Mouse (Mus musculus) heart, postnatal 14 days (tissue): Measurements from ENCODE around the gene Etv6. TPM values are rescaled to one million over a fixed set of nuclear protein-coding genes. Genes with fewer than 3 reads are reported as not detected.

Experiments
- DNase-seq, 2 experiments: peaks; one replicate each; pipeline ENCODE4 v3.0.0; 2021 to 2022
- intact Hi-C: fragments of 180-260 bp; cut with DNase I; formaldehyde crosslinking; loops from one replicate; pipeline ENCODE4 v1.15.1; 2025
- total RNA-seq, 2 experiments: library from RNA; stranded (reverse); gene quantifications; 2 replicates each; pipeline ENCODE4 v1.2.3; 2021

Etv6 gene
- total RNA-seq, 2 experiments from 2014 or later = 12.7 to 12.8 TPM

- DNase-seq = no peak
- intact Hi-C loops = no loop called here
Observed at GRCm38 (mm10) chr6:134154746-134155145, 119.2 kb downstream of the Etv6 start.

- intact Hi-C loops = no loop called here
- DNase-seq = no peak
Observed at GRCm38 (mm10) chr6:134155900-134156623, 120.6 kb downstream of the Etv6 start.

DNA sequence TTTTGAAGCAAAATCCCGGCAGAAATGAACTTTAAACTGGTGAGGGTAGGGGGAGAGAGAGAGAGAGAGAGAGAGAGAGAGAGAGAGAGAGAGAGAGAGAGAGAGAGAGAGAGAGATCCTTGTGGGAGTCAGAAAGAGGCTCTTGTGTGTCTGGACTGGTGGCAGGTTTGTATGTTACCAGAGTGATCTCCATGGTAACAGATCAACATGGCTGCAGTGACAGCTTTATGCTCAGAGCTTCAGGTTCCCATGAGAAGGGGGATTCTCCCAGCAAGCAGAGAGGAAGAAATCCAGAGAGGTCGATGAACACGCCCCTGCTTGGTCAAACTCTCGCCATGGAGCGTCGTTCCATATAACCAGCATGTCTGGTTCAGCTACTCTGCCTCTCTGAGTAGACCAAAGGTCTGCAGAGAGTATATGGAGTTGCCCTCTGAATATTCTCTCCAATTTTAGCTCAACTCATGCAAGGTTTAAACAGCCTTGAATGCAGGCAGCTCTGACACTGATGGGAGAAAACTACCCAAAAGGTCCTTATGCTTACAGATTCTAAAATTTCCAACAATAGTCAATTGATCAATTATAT is 122.1 kb downstream of the Etv6 start:
- no peak for DNase-seq
- intact Hi-C loops = no loop called here

DNA sequence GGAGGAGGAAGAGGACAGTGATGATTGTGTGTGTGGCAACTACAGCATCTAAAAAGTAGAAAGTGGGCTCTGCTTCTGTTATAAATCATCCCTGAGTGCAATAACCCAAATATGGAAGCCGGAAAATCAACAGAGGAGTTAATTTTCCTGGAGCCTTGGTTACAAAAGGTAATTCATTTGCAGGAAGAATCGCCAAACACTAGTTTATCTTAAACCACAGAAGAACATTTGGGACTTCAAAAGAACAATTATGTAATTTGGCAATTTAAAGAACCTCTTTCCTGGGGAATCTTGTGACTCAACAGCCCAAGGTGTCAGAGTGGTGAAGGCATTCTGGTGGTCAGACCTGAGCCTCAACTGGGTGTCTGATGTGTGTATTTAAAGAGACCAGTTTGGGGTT is 122.7 kb downstream of the Etv6 start:
- intact Hi-C loops = no loop called here
- DNase-seq = no peak

GRCm38 (mm10) chr6:134159672-134160071 is 124.2 kb downstream of the Etv6 start:
- DNase-seq = no peak
- intact Hi-C loops = no loop called here

GRCm38 (mm10) chr6:134161040-134161439 is 125.5 kb downstream of the Etv6 start:
- DNase-seq = no peak
- intact Hi-C loops = no loop called here

GRCm38 (mm10) chr6:134163346-134163745 is 127.8 kb downstream of the Etv6 start:
- intact Hi-C loops = no loop called here
- no peak for DNase-seq

DNA sequence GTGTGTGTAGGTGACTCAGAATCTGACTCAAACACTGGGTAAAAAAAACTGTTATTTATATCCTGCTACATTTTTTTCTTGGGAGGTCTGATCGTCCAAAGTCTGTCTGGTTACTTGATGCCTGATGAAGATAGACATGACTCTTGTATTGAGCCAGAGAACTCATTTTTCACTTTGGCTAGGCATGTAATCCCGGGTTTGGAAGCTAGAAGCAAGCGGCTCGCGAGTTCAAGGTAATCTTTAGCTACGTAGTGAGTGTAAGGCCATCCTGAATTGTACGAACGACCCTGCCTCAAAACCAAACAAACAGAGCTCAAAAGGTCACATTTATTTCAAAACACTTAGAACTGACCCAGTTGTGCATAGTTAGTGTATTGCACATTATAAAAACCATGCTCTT is 128.9 kb downstream of the Etv6 start:
- intact Hi-C loops = no loop called here
- DNase-seq = no peak

- intact Hi-C loops = no loop called here
- no peak for DNase-seq
Observed at GRCm38 (mm10) chr6:134165012-134165411, 129.5 kb downstream of the Etv6 start.

GRCm38 (mm10) chr6:134167963-134168362 is 132.5 kb downstream of the Etv6 start:
- DNase-seq = no peak
- intact Hi-C loops = no loop called here

- no peak for DNase-seq
- intact Hi-C loops = no loop called here
Observed at GRCm38 (mm10) chr6:134168799-134169198, 133.3 kb downstream of the Etv6 start.

DNA sequence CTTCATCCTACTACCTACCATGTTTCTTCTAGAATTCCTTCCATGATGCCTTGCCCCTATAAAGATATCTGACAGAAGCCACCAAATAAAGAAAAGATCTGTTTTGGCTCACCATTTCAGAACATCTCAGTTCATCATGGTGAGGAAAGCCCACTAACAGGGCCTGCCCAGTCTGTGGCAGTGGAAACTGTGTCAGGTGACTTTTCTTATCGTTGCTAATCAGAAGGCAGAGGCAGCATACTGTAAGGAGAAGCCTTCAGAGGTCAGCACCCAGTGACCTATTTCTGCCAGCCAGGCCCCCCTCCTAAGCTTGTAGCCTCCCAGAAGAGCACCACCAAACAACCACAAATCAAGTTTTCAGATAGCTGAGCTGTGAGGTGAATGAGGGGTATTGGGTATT is 135.7 kb downstream of the Etv6 start:
- intact Hi-C loops = no loop called here
- no peak for DNase-seq

- intact Hi-C loops = no loop called here
- DNase-seq = no peak
Observed at GRCm38 (mm10) chr6:134171906-134172728, 136.6 kb downstream of the Etv6 start.

- no peak for DNase-seq
- intact Hi-C loops = no loop called here
Observed at GRCm38 (mm10) chr6:134173439-134173838, 137.9 kb downstream of the Etv6 start.

- DNase-seq = no peak
- intact Hi-C loops = no loop called here
Observed at GRCm38 (mm10) chr6:134175059-134175458, 139.6 kb downstream of the Etv6 start.

- intact Hi-C loops = no loop called here
- DNase-seq = no peak
Observed at GRCm38 (mm10) chr6:134177196-134177595, 141.7 kb downstream of the Etv6 start.

DNA sequence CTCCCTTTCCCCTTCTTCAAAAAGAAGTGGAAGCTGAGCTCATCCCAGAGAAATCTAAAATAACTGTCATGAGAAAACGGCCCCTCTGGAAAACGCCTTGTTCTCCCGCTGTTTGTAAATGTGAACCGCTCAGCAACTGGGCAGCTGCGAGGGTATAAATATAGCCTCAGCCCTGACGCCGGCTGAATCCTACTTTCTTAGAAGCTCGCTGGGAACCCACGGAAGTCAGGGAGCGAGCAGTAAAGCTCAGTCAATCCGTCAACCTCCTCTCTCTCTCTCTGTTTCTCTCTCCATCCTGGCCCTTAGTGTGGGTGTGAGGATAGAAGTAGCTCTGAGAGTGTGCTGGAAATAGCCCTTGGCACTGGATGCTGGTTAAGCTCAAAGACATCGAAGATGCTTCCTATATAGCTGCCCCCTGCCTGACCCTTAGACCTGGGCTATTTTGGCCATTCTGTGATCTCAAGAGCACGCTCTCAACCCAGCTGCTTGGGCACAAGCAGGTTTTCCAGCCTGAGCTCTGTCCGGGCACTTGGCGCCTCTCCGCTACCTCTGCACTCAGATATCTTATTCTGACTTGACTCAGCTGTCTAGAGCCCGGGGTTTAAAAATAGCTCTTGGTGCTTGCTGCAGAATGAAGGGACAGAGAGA is 146.9 kb downstream of the Etv6 start:
- intact Hi-C loops = no loop called here

GRCm38 (mm10) chr6:134183592-134184342 is 148.3 kb downstream of the Etv6 start:
- DNase-seq = no peak
- intact Hi-C loops = no loop called here

More for the DNA sequence above, 146.9 kb downstream of the Etv6 start:
- peak in 1 of 2 experiments; percentile 31 for DNase-seq

DNA sequence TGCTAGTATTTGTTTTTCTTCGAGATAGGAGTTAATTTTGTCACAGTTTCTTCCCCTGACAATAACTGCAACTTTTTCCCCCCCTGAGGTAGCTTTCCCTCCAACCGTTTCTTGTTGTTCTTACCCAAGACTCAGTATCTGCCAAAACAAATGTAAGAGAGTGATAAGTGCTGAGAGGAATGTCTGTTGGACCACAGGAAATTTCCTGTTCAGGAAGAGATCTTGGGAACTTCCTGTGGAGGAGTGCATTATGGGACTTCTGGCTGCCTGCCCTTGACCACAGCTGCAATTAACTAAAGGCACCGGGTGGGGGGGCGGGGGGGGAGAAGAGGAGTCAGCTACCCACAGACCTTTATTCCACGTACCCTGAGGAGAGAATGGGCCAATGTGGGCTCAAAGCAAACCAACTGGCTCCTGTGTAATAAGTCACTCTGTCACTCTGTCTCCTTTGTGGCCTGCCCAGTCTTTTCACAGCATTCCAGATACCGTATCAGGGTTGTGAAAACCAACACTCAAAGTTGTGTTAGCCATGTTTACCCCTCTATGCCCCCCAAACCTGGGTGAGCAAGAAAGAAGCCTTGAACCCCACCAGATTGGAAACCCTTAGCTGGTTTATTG is 150.9 kb downstream of the Etv6 start:
- intact Hi-C loops = loop anchor here (5.0 kb wide), 1 partner anchor 149 kb away; the partner anchor contains the start of gene Etv6
- peak; percentile 73 to 82 for DNase-seq

DNA sequence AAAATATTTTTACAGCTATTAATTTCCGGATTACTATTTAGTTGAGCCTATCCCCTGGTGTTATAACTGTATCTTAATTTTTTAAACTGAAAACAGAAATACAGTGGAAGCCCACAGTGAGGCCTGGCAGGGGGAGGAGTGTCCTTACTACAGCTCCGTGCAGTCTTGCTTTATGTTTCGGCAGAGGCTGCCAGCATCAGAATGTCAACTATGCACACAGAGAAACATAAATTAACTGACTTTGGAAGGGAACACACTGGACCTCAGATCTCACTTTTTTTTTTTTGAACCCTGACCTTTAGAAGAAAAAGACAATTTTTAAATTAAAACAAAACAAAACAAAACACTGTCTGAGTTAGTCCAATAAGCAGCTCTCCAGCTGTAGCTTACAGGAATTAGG is 153.2 kb downstream of the Etv6 start:
- DNase-seq = no peak
- intact Hi-C loops = loop anchor here (5.0 kb wide), 1 partner anchor 151 kb away; the partner anchor contains the start of gene Etv6
